Mouse (Mus musculus): Measurements from ENCODE around the gene Efna2. TPM values are rescaled to one million over a fixed set of nuclear protein-coding genes. Genes with fewer than 3 reads are reported as not detected.
A peak's percentile ranks its signal among the peaks of the same experiment; 100 is the strongest.

The Efna2 gene
- 1 to 10 TPM; 2.8 to 2.9 TPM for total RNA-seq (2021)

DNA sequence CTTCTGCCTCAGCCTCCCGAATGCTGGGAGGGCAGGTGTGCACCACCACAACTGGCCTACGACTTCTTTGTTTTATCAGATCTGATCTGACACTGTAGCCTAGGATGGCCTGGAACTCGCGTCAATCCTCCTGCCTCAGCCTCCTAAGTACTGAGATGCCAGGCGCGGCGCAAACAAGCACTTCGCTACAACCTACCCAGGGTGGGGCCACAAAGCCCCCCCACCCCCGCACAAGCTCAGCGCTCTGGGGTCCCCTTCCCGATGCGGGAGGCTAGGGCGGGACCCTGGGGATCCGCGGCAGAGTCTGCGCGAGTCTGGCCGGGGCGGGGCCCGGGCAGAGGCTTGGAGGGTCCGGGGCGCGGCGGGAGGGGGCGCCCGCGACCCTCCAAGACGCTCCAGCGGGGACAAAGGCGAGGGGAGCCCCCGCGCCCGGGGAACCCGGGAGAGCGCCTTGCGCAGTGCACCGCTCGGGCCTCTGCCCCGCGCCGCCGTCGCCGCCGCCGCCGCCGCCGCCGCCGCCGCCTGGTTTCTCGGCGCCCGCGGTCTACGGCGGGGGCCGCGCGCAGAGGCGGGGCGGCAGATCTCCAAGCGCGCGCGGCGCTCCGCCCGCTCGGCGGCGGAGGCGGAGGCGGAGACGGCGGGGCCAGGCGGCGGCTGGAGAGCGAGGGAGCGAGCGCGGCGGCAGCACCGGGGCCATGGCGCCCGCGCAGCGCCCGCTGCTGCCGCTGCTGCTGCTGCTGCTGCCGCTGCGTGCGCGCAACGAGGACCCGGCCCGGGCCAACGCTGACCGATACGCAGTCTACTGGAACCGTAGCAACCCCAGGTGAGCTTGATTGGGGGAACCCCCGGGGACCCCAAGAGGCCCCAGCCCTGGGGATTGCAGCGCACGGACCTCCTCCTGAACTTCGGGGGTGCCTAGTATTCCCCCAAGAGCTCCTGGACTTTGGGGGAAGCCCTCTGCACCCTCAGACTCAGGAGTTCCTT lies at the start of gene Efna2:
Gene Efna2 (plus strand): TSS at position 415 of the 984 bp plus-strand sequence.
- DNase-seq: peak; percentile 52

GRCm38 (mm10) chr10:80129846-80130245 lies 49.4 kb upstream of the Efna2 start:
- DNase-seq: no peak

DNA sequence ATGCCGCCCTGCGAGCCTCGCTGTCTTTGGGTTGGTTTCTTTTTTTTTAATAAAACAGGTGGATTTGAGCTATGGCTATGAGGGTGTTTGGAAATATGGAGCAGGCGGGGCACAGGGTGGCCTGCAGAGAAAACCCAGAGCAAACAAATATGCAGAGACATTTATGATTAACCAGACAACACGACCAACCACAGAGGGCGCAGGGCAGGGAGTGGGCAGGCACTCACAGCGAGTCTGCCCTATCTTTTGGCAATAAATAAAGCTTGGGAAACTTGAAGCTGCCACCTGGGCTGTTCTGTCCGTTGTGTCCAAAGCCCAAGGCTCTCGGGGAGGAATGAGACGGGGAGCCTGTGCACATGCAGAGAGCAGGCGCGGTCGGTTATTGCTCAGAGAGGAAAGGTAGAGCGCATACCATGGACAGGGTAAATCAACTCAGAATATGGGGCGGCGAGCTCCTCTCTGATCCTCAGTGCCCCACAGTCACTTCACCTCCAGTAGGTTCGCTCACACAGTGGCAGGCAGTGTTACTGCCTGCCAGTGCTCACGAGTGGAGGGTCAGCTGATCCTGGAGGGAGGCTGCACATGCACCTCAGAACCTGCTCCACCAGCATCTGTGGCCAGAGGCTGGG lies 48.8 kb upstream of the Efna2 start:
- DNase-seq: no peak

- no peak for DNase-seq
These were observed 47.8 kb upstream of the Efna2 start for GRCm38 (mm10) chr10:80131316-80131951.

DNA sequence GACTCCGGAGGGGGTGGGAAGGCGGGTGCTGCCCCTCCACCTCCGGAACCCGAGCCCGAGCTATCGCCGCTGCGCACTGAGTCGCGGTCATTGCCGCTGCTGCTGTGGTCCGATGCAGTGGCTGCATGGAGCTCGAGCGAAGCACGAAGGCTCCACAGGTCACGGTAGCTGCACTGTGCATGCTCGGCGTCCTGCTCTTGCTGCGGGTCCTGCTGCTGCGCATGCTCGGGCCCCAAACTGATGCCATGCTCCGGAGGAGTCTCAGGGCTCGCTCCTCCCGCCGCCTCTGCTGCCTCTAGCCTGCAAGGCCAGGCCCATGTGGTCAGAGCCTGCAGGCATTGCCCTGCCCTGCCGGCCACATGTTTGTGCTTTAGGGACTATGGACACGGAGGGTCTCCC lies 47.3 kb upstream of the Efna2 start:
- DNase-seq: no peak

DNA sequence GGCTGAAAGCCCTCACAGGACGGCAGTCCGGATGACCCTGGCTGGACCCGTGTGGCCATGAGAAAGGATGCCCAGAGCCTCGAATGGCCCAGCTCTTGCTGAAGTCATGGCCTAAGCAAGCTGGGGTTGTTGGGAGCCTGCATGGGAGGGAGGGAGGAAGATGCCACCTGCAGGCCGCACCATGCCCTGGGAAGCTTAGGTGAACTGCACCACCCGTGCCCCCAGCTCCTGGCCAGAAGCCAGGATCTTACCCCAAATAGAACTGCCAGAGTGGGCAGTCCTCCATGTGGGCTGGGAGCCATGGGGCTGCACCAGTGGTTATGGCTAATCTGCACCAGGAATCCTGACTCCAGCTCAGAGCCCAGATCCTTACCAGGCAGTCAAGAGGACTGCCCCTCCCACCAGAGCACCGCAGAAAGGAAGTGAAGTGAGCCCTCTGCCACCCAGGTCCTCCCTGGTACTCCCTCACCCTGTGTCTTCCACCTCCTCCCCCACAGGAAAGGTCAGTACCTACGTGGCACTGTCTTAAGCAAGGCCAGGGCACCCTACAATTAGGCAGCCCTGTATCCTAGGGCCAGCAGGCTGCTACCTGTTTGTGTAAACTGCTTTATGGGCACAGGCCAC lies 45.9 kb upstream of the Efna2 start:
- DNase-seq: peak; percentile 83

GRCm38 (mm10) chr10:80134421-80134820 lies 44.9 kb upstream of the Efna2 start:
- no peak for DNase-seq

- no peak for DNase-seq
These were observed 44.1 kb upstream of the Efna2 start for GRCm38 (mm10) chr10:80135161-80135560.

DNA sequence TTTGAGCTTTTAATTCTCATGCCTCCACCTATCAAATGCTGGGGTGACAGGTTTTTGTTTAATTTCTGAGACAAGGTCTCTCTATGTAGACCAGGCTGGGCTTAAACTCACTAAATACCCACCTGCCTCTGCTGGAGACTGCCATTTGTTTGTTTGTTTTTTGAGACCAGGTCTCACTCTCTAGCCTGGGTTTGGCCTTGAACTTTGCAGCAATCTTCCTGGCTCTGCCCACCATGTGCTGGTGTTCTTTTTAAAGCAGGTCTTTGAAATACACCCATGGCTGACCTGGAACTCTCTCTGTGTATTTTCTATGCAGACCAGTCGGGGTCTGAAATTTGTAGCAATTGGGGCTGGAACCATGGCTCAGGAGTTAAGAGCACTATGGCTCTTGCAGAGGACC lies 43.6 kb upstream of the Efna2 start:
- no peak for DNase-seq

- no peak for DNase-seq
These were observed 42.9 kb upstream of the Efna2 start for GRCm38 (mm10) chr10:80136179-80136951.

- DNase-seq: no peak
These were observed 42.2 kb upstream of the Efna2 start for GRCm38 (mm10) chr10:80136952-80137625.

GRCm38 (mm10) chr10:80137626-80138552 lies 41.4 kb upstream of the Efna2 start:
- DNase-seq: no peak

DNA sequence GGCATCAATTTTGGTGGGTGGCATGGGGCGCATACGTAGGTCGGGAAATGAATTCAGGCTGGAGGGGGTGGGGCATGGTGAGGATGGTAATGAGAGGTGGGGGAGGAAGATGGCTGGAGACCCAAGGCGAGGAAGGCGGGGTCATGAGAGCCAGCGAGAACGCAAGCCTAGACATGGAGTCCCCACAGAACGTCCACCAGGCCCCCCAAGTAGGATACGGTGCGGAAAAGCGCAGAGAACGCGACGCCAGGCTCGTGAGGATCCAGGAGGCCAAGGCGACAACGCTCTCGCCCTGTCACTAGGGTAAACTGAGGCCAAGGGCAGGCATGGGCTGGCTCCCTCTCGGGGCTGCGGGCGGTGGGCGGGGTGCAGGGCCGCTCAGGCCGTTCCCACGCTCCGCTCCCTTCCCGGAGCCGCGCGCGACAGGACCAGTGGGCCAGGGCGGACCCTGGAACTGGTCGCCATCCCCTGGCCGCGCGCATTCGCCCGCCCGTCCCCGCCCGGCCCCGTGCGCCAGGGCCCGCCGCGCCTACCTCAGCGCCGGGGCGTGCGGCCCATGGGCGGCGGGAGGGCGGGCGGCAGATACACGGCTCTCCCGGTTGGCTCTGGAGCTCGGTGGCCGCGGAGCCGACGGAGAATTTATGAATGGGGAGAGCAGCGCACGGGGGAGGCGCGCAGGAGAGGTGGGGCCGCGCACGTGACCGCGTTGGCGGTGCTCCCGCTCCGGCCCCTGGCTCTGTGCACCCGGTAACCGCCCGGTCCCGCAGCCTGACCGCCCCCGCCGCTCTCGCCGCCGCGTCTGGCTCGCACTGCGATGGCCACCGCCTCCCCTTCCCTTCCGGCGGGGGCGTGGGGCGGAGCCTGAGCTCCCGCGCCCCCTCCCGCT lies 40.5 kb upstream of the Efna2 start, which contains the start of gene Atp5d:
Gene Atp5d (plus strand): TSS at position 80 of the 886 bp plus-strand sequence.
- DNase-seq: peak; percentile 68

DNA sequence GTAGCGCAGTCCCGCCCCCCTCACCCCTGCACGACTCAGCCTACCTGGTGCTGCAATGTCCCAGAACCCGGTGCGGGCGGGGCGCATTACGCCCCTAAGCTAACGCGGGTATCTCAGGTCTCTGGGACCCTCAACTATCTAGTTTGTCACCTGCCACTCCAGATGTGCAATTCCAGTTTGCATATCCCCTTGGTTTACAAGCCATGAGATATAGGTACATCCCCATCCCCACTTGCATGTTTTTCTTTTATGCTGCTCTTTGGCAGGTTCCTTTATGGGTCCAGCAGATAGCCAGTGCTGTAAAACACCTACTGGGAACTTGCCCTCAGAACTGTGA lies 39.9 kb upstream of the Efna2 start:
- DNase-seq: no peak

- no peak for DNase-seq
These were observed 39.2 kb upstream of the Efna2 start for GRCm38 (mm10) chr10:80139975-80140665.

- DNase-seq: no peak
These were observed 38.6 kb upstream of the Efna2 start, which contains the start of gene Cbarp for GRCm38 (mm10) chr10:80140666-80141035. Gene Cbarp (minus strand): TSS chr10:80140835.

DNA sequence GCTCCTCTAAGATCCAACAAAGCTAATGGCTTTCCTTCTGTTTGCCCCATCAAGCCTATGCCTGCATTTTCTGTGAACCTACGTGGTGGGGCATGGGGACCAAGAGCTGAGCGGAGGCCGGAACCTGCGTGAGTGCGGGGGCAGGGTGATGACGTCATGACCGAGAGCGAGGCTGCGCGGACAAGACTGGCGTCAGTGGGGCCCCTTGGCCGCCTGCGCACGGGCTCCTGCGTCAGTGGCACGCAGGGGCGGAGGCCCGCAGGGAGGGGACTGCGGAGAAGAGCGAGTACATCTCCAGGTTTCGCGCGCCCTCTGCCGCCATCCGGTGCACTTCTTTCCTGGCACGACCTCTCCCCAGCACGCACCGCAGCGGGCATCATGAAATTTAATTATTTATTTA lies 38.0 kb upstream of the Efna2 start:
- DNase-seq: peak; percentile 96

GRCm38 (mm10) chr10:80141786-80142529 lies 37.3 kb upstream of the Efna2 start:
- peak; percentile 95 for DNase-seq

Measured in heart, postnatal 4 days (tissue).